Mouse (Mus musculus) liver, adult 2 months (tissue): ENCODE measurements around the gene Dok4.

Source experiments
- CTCF ChIP-seq: fragments of 200-500 bp; IDR thresholded peaks from 2 replicates; pipeline ENCODE4 v1.5.1; 2011; ENCODE audit warnings: low read depth, low read length, control low read depth
- POLR2A ChIP-seq: fragments of 200-500 bp; IDR thresholded peaks from 2 replicates; pipeline ENCODE4 v1.6.1; 2011; ENCODE audit warnings: low read length, control low read depth; ENCODE audit not compliant: insufficient read depth; ENCODE audit errors: extremely low read depth

GRCm38 (mm10) chr8:94875871-94876150 is 319 bp downstream of the Dok4 start:
- TF ChIP-seq POLR2A (no peak), CTCF (no peak)
